In genomic region chr4:21222631-21223030, GRCm38 (mm10) we compare ENCODE assay signal across 9 mouse cellular contexts.
DNase-seq lines count a peak whose midpoint lies in the region; ATAC-seq lines count a peak whose summit lies in the region.
"Had no signal": no experiment of that assay in that cellular context is flagged by ENCODE, and none has a peak within 500 bp of the region (broad histone marks: within the 10 kb centered on the region; RNA-seq: fewer than 3 reads in every experiment).

No protein-coding gene starts in this region.

- DNase-seq in lung, adult 18-20 months: peak; percentile 3 to 8
- DNase-seq in lung, postnatal 25 days (ENCODE audit: low spot score): no peak
- DNase-seq in cerebellum, postnatal 14 days: peak; percentile 60 to 65
- DNase-seq in kidney, postnatal 10 days: peak; percentile 61
- no peak for DNase-seq in liver, embryonic 11.5 days (ENCODE audit: low spot score)
- DNase-seq in ovary, adult 18-20 months (ENCODE audit: low spot score): peak; percentile 2

- H3K9ac ChIP-seq in liver, embryonic 11.5 days (ENCODE audit: low read depth, low read length): no peak overlapping the region
- H3K9ac ChIP-seq: lung, embryonic 15.5 days had no signal

- peak; percentile 65 for ATAC-seq in granulocyte monocyte progenitor cell, adult 5-6 weeks (replicated peaks; ENCODE audit: poor library complexity, severe bottlenecking)
- peak; percentile 62; the same call in 1 of the 2 replicates for ATAC-seq in liver, embryonic 11.5 days (replicated peaks; ENCODE audit: low FRiP score)
- ATAC-seq in activated CD4-positive, CD25-positive, alpha-beta regulatory T cell, adult 4 months: no peak

- no peaks in the 10 kb centered on the region for H3K9me3 ChIP-seq in liver, embryonic 11.5 days (ENCODE audit: control insufficient read depth, low read length)
- H3K9me3 ChIP-seq: lung, embryonic 15.5 days had no signal

- H3K27me3 ChIP-seq in liver, embryonic 11.5 days (replicated peaks; ENCODE audit: control insufficient read depth, insufficient read depth, low read length): no peaks in the 10 kb centered on the region
- H3K27me3 ChIP-seq: lung, embryonic 15.5 days had no signal

- no peaks in the 10 kb centered on the region for H3K4me1 ChIP-seq in liver, embryonic 11.5 days (replicated peaks; ENCODE audit: control insufficient read depth, insufficient read depth, low read length)
- H3K4me1 ChIP-seq: lung, embryonic 15.5 days had no signal

- no peaks in the 10 kb centered on the region for H3K36me3 ChIP-seq in liver, embryonic 11.5 days (ENCODE audit: control insufficient read depth, insufficient read depth, low read length)
- H3K36me3 ChIP-seq: lung, embryonic 15.5 days had no signal

- H3K4me3 ChIP-seq in liver, embryonic 11.5 days (ENCODE audit: low read depth, low read length): no peak overlapping the region
- H3K4me3 ChIP-seq: lung, embryonic 15.5 days had no signal

- no peak overlapping the region for H3K27ac ChIP-seq in liver, embryonic 11.5 days (ENCODE audit: low read depth, low read length)
- H3K27ac ChIP-seq: lung, embryonic 15.5 days had no signal

- 35% methylated on average over 4 of the region's 4 CpGs for WGBS in liver, embryonic 11.5 days

- H3K4me2 ChIP-seq in liver, embryonic 11.5 days: no peak overlapping the region
- H3K4me2 ChIP-seq: lung, embryonic 15.5 days had no signal

Comparison
In these comparisons a context has a peak if more than half of its experiments do, and no peak if none do; other contexts are left out.
1. DNase-seq: peak in lung, adult 18-20 months (2 of 2), cerebellum, postnatal 14 days (2 of 2), kidney, postnatal 10 days (single experiment) and ovary, adult 18-20 months (single experiment); none in lung, postnatal 25 days (single experiment) and liver, embryonic 11.5 days (single experiment).